Mouse (Mus musculus) CH12F3 (cell line): ENCODE data around the gene Myo1b.

Experiments used
- in situ Hi-C: fragments of 300-500 bp; cut with MboI; formaldehyde crosslinking; loops from 2 replicates; pipeline ENCODE4 v1.14.3; 2020; ENCODE audit warnings: low sequenced_read_pairs

Gene Myo1b

GRCm38 (mm10) chr1:51798011-51798471 lies 117.8 kb downstream of the Myo1b start:
- in situ Hi-C loops, result no loop called here

GRCm38 (mm10) chr1:51795586-51796309 lies 120.1 kb downstream of the Myo1b start:
- in situ Hi-C loops, result no loop called here

- in situ Hi-C loops, result no loop called here
Measured at GRCm38 (mm10) chr1:51789269-51789668, 126.6 kb downstream of the Myo1b start.

GRCm38 (mm10) chr1:51782091-51782490 lies 133.8 kb downstream of the Myo1b start:
- in situ Hi-C loops, result no loop called here

- in situ Hi-C loops, result no loop called here
Measured at GRCm38 (mm10) chr1:51780357-51780756, 135.5 kb downstream of the Myo1b start.

- in situ Hi-C loops, result no loop called here
Measured at GRCm38 (mm10) chr1:51778241-51778640, 137.6 kb downstream of the Myo1b start.

- in situ Hi-C loops, result no loop called here
Measured at GRCm38 (mm10) chr1:51770504-51770871, 145.4 kb downstream of the Myo1b start.

GRCm38 (mm10) chr1:51769815-51770503 lies 145.9 kb downstream of the Myo1b start:
- in situ Hi-C loops, result no loop called here

- in situ Hi-C loops, result no loop called here
Measured at GRCm38 (mm10) chr1:51766271-51766670, 149.6 kb downstream of the Myo1b start.

- in situ Hi-C loops, result no loop called here
Measured at GRCm38 (mm10) chr1:51765156-51765555, 150.7 kb downstream of the Myo1b start.

GRCm38 (mm10) chr1:51759657-51760056 lies 156.2 kb downstream of the Myo1b start:
- in situ Hi-C loops, result no loop called here

- in situ Hi-C loops, result no loop called here
Measured at GRCm38 (mm10) chr1:51758326-51759109, 157.4 kb downstream of the Myo1b start.

- in situ Hi-C loops, result no loop called here
Measured at GRCm38 (mm10) chr1:51753621-51754020, 162.2 kb downstream of the Myo1b start.

GRCm38 (mm10) chr1:51751006-51751405 lies 164.9 kb downstream of the Myo1b start:
- in situ Hi-C loops, result no loop called here

- in situ Hi-C loops, result no loop called here
Measured at GRCm38 (mm10) chr1:51748306-51748705, 167.6 kb downstream of the Myo1b start.

- in situ Hi-C loops, result no loop called here
Measured at GRCm38 (mm10) chr1:51747494-51747893, 168.4 kb downstream of the Myo1b start.

- in situ Hi-C loops, result no loop called here
Measured at GRCm38 (mm10) chr1:51746711-51747240, 169.1 kb downstream of the Myo1b start.

GRCm38 (mm10) chr1:51743756-51744425 lies 172.0 kb downstream of the Myo1b start:
- in situ Hi-C loops, result no loop called here

GRCm38 (mm10) chr1:51742586-51742985 lies 173.3 kb downstream of the Myo1b start:
- in situ Hi-C loops, result no loop called here

- in situ Hi-C loops, result no loop called here
Measured at GRCm38 (mm10) chr1:51740626-51741231, 175.1 kb downstream of the Myo1b start.
